Mouse (Mus musculus) layer of hippocampus, adult 9-11 months (tissue): ENCODE results near the gene Scube2.

Experiments used
- DNase-seq: peaks from one replicate; pipeline ENCODE4 v3.0.0; 2022

The Scube2 gene

DNA sequence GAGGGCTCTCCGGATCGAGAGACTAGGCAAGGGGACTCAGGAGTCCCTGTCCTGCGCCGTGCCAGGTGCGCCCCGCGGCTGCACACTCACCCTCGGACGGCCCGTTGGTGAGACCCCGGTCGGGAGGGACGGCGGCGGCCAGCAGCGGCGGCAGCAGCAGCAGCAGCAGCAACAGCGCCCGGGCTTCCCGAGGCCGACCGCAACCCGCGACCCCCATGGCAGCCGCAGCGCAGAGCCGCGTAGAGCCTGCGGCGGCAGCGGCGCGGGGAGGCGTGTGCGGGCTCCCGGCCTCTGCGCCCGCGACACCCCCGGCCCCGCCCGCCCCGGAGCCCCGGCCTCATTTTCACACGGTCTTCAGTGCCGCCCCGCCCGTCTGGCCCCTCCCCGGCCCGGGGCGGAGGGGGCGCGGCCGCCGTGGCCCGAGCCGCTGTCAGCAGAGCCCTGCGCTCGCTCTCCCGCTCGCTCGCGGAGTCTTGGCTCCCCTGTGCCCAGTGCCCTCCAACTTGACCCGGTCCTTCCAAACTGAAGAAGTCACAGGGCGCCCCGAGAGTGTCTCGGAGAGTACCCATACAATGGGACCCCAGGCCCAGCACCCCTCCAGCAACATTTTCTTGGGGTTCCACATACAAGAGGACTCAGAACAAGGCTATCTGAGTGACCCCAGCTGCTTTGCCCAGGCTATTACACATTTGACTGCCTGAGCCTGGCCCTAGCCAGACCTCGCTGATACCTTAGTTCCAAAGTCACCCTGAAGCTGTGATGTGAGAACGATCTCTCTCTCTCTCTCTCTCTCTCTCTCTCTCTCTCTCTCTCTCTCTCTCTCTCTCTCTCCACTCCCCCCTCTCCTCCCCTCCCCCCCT, at the start of gene Scube2:
Gene Scube2 (minus strand): TSS at position 310 of the 860 bp plus-strand sequence.
- no peak for DNase-seq

DNA sequence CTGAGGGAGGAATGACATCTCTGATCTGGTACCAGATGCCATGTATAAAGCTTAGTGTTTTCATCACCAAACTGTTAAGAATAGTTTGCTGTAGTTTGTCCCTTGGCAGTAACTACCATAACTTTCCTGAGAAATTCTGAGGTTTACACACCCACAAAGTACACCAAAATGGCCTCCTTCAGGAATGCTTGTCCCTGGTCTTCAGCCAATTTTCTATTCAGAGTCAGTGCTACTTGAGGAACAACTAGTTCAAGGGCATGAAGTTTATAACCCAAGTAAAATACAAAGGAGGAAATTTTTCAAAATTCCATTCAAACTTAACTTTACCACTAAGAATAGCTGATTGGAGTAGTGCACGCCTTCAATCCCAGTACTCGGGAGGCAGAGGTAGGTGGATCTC, 40.7 kb upstream of the Scube2 start:
- no peak for DNase-seq

DNA sequence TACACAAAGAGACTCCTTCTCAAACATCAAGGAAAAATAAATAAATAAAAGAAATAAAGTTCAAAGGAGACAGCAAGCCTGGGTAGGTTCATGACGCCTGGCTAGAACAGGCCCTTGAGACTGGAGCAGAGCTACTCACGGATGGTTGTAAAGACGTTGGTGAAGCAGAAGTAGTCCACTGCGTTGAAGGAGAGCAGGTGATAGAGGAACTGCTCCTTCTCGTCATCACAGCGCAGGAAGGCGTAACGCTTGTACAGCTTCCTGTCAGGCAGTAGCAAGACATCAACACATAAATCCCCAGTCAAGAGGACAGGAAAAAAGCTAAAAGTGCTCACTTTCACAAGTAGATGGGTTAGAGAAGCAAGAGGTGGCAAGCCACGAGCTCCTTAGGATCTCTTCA, 35.4 kb upstream of the Scube2 start:
- DNase-seq, result no peak

DNA sequence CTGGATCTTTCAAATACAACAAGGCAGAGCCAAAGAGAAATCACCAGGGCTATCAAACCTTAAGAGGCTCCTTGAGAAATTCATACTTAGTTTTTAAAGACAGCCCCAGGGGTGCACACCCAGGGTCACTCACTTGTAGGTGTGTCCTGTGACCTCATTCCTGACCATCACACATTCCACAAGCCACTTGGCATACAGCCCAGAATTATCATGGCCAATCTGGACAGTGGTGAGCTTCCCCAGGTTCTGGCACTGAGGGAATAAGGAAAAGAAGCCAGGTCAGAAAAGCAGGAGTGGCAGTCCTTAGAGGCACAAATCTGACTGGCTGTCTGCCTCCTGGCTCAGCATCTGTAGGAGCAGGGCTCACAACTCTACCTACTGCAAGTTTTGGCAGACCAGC, 33.4 kb upstream of the Scube2 start:
- no peak for DNase-seq

DNA sequence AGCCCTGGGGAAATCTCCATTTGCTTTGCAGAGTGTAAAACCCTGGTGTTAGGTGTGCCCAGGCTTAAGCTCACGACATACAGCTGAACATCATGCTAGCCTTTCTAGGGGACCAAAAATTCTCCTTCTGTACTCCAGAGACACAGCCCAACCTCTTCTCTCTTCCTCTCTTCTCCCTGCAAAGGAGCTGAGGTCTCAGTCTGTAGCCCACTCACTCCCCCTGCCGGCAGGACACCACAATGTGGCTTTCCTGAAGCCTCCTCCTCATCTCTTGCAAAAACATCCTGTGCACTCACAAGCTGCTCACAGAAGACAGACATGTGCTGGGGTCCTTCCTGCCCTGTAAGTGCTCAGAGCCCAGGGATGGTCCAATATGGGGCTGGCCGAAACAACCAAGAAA, 27.1 kb upstream of the Scube2 start:
- DNase-seq, result peak; percentile 68

DNA sequence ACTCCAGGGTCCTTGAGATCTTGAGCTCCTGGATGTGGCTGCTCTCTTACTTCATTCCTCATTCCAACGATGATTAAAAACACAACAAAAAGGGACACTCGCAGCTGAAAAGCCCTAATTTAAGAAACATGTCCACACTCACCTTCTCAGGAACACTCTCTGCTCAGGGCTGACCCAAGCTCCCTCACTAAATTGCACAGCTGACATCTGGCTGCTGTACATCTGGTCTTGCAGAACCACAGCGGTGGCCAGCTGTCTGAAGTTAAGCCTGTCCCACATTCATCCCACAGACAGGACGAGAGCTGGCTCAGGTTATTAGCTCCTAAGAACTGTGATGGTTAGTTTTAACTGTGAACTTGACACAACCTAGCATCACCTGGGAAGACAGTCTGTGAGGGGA, 26.3 kb upstream of the Scube2 start:
- DNase-seq, result no peak

DNA sequence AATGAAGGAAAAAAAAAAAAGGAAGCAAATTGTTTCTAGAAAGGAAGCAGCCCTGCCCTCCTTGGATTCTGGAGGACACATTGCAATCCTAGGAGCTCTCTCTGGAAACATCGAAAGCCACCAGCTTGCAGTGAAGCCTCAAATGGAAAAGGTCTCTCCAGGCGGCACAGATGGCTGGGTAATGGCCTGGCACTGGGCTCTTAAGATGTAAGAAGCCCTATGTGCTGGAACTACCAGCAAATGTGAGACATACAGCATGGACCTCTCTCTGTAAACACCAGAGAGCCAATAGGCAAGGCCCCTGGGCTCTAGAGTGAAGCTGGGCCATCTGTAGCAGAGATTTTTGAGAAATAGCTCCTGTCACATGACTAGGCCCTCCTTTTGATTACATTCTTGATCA, 24.8 kb upstream of the Scube2 start:
- DNase-seq, result no peak

DNA sequence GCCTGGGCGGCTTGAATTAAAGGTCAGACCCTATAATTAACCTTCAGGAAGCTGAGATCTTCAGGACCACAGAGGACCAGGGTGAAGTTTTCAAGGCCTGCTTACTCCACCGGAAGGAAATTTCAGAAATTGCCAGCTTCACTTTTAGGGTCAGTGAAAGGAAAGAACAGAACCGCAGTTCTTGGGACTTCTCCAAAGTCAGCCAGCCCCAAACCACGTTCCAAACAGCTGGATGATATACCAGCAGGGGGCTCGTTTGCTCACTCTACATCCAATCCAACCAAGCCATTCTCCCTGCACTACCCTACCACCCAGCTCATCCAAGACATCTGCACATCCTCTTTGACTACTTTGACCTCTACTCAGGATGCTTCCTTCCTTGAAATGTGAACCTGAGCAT, 23.8 kb upstream of the Scube2 start:
- no peak for DNase-seq

DNA sequence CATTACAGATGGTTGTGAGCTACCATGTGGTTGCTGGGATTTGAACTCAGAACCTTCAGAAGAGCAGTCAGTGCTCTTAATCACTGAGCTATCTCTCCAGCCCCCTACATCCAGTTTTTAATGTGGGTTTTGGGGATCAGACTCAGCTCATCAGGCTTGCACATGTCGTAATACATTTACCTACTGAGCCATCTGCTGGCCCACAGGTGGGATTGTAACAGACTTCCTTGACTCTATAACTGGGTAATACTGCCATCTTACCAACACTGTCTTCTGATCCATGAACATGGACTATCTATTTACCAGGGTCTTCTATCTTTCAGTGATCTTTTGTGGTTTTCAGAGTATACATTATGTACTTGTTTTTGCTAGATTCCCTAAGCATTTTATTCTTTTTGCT, 20.8 kb upstream of the Scube2 start:
- DNase-seq, result no peak

DNA sequence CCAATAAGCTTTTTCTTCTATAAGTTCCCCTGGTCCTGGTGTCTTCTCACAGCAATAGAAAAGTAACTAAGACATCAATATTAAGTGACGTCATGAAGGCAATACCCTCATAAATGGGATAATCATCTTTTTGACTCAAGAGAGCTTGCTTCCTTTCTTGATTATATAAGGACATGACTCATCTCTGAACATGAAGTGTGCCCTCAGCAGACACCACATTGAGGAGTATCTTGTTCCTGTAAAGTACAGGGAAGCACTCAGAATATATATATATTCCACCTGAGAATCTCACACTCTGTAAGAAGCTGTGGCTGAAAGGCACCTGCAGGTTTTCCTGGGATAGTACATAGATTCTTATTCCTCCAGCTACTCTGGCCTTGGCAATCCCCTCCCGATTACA, 17.1 kb upstream of the Scube2 start:
- no peak for DNase-seq

DNA sequence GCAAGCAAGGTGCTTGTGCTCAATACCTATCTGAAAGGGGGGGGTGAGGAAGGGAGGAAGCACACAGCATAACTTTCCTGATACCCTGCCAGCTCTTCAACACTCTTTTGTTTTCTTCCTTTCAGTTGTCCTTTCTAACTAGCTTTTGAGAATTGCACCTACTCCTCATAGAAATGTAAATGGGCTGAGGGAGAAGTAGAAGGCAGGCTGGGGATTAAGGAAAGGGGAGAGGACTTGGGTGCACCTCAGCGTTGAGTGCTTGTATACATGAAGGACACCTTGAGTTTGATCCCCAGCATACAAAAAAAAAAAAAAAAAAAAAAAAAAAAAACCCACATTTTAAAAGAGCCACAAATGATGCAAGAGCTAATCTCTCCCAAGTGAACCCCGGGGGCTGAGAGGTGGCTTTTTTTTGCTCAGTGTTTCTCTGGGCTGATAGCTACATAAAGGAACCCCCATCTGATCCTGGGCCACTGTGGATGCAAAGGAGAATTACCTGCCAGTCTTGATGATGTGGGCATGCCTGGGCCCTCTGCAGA, 16.2 kb upstream of the Scube2 start:
- DNase-seq, result no peak

DNA sequence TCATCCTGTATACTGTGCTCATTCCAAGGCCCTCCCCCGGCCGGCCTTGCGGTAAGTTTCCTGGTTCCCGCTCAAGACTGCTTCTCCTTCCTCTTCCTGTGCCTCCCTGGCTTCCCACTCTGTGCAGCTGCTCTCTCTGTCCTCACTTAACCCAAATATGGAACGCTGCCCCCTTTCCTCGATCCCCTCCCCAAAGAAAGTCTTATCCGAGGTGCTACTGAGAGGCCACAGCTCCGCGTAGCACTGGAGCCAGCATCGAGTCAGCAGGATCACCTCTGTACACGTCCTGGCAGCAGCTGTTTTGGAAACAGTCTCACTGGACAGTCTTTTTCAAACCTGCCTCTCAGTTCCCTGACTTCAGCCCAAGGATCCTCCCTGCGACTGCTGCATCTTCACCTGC, 13.7 kb upstream of the Scube2 start:
- no peak for DNase-seq

DNA sequence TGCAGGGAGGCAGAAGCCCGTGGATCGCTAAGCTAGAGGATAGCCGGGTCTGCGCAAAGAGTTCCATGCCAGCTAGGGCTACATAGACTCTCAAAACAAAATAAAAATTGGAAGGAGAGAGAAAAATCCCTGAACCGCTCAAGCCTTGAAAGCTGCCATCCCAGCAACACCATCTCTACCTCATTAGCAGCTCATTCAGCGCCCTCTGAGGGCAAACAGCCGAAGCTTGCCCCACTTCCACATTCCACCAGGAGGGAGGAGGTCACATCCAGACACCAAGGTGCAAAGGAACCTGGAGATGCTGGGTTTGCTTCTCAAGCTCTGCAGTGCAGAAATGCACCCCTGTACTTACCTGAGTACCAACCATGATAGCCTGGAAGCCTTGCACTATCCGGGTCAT, 10.6 kb upstream of the Scube2 start:
- no peak for DNase-seq

DNA sequence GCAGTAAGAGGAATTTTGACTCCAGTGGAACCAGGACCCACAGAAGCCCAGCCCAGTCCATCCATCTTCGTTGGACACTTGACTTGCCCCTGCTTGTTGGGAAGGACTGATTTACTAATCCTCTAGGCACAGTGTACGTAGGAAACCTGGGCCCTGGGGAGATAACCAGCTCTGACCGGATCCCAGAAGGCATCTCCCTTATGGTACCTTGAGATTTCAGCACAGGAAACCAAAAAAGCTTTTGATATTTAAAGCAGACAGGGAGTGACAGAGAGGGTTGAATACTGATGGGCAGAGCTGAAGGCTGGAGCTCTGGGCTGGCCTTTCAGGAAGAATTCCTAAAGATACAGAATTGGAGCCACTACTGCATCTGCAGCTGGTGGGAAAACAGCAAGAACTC, 10.1 kb upstream of the Scube2 start:
- DNase-seq, result no peak

DNA sequence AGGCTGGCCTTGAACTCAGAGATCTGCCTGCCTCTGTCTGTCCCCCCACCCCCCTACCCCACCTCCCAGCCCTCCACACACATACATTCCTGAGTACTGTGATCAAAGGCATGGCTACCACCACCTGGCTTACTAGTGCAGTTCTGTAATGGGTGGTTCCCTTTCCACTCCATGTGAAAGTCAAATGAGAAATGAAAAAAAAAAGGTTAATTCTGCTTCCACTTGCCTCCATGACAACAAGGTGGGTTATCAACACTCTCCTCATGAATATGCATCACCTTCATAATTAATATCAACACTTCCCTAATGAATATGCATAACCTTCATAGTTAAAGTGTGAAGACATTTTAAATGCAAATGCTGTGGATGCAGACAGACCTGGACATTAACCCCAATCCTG, 9.6 kb upstream of the Scube2 start:
- no peak for DNase-seq

DNA sequence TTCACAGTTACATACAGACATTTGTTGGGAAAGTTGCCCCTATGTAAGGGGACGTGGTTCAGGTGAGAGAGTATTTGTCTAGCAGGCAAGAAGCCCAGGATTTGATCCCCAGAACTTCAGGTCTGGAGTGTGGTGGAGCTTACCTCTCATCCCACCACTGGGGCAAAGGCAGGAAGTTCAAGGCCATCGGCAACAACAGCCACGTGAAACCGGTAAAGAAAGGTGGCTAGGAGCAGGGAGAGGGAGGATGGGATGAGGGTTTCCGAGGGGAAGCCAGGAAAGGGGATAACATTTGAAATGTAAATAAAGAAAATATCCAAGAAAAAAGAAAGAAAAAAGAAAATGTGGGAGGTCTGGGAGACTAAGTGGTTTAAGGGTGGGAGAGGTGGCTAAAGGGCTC, 7.7 kb upstream of the Scube2 start:
- DNase-seq, result no peak

DNA sequence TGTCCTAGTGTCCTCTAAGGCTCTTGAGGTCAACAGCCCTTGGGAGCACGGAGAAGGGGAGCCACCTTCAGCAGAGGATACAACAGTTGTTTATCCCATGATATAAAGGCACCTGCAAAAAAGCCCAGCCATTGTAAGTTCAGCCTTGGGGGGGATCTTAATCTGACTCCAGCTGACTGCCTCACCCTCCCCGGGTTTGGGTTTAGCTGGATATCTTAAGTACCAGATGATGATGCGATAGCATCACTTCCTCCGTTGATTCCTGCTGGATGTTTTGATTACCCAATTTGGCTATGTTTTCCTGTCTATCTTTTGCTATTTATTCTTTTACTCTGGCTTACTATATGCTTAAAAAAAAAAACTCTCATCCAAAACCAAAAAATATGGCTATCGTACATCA, 5.8 kb upstream of the Scube2 start:
- no peak for DNase-seq

DNA sequence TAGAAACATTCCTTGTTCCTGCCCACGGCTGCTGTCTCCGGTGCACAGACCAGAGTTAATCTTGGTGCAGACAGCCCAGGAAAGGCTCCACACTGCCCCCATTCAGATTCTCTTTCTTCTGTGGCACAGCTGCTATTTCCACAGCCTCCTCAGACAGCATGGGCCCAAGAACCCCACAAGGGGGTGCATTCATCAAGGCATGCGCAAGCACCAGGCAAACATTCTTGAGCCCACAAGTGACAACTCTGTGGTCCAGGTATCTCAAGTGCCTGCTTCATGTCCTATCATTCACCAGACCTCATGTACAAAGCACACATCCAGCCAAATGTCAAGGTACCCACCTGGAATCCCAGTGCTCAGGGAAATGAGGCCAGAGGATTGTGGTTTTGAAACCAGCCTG, 3.0 kb upstream of the Scube2 start:
- DNase-seq, result no peak

DNA sequence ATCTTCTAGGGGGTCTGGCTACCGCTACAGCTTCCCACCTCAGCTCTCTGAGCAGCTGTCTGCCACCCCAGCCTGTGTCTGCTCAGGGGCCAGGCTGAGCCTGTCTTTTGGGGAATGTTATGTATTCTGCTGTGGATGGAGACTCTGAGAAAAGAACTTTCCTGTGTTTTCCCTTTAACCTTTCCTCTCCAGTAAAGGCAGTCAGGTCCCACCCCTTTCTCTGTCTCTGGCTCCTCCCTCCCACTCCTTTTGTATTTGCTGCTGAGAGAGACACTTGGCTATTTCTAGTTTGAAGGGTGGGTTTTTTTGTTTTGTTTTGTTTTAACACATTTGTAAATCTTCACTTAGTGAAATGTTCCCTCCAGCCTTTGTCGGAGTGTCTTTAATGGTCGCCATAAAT, 1.2 kb upstream of the Scube2 start:
- no peak for DNase-seq

DNA sequence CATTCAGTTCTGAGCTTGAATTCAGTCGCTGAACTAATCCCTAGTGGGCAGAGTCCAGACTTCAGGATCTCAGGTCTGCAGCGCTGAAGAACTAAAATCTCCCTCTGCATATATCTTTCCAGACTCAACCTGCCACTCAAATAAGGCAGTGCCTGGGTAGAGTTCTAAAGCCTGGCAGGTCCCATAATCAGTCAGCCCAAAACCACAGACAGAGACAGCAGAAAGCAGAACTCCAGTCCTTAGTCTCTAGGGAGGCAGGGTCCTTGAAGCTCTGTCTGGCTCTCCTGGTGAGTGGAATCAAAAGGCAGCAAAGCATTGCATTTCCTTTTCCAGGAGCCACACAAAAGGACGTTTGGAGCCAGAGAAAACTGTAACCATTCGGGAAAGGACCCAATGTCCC, 1.9 kb downstream of the Scube2 start:
- no peak for DNase-seq

DNA sequence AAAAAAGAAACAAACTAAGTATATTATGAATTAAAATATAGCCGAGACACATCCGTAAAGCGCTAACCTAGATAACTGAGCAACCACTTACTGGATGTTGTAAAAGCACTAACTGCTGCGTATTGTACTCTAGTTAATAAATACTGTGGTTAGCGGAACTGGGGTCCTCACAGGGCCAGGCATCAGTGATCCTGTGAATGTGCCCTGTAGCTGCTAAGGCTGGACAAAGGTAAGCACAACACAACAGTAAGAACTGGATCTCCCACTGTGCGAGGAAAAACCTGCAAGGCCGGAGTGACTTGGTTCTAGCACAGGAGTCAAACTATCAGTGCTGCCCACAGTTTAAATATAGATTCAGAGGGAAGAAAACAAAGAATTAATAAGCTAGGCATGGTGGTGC, 5.3 kb downstream of the Scube2 start:
- DNase-seq, result no peak

DNA sequence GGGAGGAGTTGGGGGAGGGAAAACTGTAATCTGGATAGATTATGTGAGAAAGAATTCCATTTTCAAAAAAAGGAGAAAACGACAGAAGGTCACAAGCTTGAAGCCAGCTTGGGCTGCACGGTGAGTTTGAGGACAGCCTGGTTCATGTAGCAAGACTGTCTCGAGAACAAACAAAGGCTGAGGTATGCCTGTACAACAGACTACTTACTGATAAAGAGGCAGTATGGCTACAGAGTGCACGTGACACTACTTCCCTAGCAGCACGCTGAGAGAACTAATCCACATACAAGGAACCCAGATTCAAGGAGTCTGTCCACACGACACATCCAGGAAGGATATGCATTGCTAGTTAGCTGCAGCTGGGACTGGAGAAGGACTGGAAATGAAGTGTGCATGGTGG, 6.1 kb downstream of the Scube2 start:
- no peak for DNase-seq

DNA sequence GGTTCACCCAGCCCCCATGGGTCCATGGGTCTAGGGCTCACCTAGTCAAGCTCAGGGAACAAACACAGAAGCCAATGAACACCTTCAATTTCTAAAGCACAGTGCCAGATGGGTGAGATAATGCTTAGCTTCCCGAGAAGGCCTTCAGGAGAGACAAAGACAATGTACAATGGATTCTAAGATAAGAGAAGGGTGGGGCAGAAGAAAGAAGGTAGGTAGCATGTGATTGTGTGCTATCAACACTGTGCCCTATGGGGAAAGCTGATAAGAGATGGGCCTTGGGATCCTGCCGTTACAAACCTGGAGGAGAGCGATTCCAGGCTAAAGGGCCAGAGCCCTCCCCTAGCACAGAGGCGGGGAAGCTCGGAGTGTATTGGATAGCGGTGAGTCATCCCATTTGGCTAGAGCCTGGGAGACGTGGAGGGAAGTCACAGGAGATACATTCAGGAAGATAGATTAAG, 12.7 kb downstream of the Scube2 start:
- no peak for DNase-seq

DNA sequence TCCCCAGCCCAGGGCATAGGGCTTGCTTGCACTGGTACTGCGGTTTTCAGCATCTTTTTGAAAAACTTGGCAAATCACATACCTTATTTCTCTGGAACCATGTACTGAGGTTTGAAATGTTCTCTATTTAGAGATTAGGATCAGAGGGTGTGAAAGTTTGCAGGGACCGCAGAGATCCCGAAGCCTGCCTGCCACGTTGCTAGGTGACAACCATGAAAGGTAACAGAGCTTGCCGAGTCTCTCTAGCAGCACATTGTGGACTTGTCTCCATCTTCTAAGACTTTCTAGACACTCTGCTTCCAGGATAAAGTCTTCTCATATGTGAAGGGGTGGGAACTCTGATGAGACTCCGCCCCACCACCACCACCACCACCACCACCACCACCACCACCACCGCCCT, 13.5 kb downstream of the Scube2 start:
- no peak for DNase-seq

DNA sequence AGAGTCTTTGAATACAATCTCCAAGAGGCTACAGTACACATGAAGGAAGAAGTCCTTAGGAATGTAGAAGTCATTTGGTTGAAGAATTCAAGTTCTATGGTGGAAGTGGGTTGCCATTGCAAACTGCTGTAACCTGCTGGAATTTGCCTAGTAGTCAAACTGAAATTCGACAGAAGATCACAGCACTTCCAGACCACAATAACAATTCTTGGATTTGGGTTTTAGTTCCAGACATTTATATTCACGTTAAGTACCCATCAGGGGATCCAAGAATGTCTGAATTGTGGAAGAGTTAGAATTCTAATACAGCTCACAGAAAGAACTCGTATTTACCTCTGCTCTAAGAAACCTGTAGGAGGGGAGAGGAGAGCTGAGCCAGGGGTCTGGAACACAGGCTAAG, 14.9 kb downstream of the Scube2 start:
- DNase-seq, result no peak
